Mouse (Mus musculus): ENCODE measurements around the gene Slc35a3. TPM values are rescaled to one million over a fixed set of nuclear protein-coding genes. Genes with fewer than 3 reads are reported as not detected.
A peak's percentile ranks its signal among the peaks of the same experiment; 100 is the strongest.
"Not testable (repeated sequence)": the region's sequence is repeated elsewhere in the genome, so short reads cannot be mapped to it uniquely, and the experiment has no call there.

The Slc35a3 gene
- polyA plus RNA-seq, 1 experiment from 2014 or later, result 25.2 TPM

DNA sequence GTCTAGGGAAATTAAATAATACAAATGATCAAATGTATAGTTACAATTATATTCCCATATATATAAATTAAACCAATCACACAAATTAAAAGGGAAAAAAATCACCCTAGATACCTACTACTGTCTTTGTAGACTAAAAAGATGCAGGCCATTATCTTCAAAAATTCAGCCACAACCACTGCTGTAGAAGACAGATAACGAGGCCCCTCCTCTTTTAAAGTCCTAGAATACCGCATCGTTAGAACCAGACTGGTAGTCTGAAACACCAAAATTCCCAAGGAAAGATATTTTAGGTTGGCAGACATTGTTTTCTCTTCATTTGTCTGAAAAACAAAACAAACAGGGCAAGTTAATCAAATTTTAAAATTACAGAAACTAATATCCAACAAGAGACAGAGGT, 18.3 kb downstream of the Slc35a3 start:
- no peak overlapping the region for H3K9ac ChIP-seq (ENCODE audit: low read length)
- DNase-seq (ENCODE audit: low spot score), result no peak
- H3K9me3 ChIP-seq (ENCODE audit: control insufficient read depth, low read length), result no peaks in the 10 kb centered on the region
- no peak for ATAC-seq (ENCODE audit: low FRiP score, low TSS enrichment)
- no peak for TF ChIP-seq EP300 (optimal IDR thresholded peaks at IDR 0.05)
- H3K27ac ChIP-seq (replicated peaks), result no peak overlapping the region
- H3K36me3 ChIP-seq (ENCODE audit: control insufficient read depth, insufficient read depth, low read length), result no peaks in the 10 kb centered on the region; the same call in 1 of the 2 replicates
- H3K27me3 ChIP-seq (ENCODE audit: control insufficient read depth, insufficient read depth, low read length), result no peaks in the 10 kb centered on the region
- no peak overlapping the region for H3K4me2 ChIP-seq (replicated peaks; ENCODE audit: low read depth)
- H3K4me1 ChIP-seq (replicated peaks; ENCODE audit: control insufficient read depth, insufficient read depth), result no peaks in the 10 kb centered on the region
- H3K4me3 ChIP-seq (ENCODE audit: low read depth, low read length), result no peak overlapping the region
- WGBS, result 88% methylated on average over 3 of the region's 3 CpGs

DNA sequence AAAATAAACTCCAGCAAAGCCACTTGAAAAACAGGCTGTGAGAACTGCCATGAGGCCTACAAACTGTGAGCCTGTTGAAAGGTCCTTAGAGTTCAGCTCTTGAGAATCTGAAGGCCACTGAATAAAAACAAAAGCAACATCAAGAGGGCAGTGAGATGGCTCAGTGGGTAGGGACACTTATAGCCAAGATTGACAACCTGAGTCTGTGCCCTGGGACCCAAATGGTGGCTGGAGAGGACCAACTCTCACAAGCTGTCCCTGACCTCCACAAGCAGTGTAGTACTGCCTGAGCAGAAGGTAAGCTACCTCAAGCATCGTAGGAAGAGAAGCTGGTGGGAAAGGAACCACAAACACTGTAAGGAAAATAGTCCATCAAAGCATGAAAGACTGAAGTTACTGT, 31.5 kb downstream of the Slc35a3 start, which contains the start of gene Gm43191:
Gene Gm43191 (minus strand): TSS at position 101 of the 400 bp plus-strand sequence.
- Histone ChIP-seq H3K9me3 (ENCODE audit: control insufficient read depth, low read length) (no peaks in the 10 kb centered on the region), H3K27ac (replicated peaks) (no peak within 1 kb of the TSS), H3K4me2 (replicated peaks; ENCODE audit: low read depth) (no peak within 1 kb of the TSS), H3K27me3 (ENCODE audit: control insufficient read depth, insufficient read depth, low read length) (no peaks in the 10 kb centered on the region), H3K4me3 (ENCODE audit: low read depth, low read length) (no peak within 1 kb of the TSS), H3K9ac (ENCODE audit: low read length) (no peak within 1 kb of the TSS), H3K4me1 (replicated peaks; ENCODE audit: control insufficient read depth, insufficient read depth) (no peaks in the 10 kb centered on the region), H3K36me3 (ENCODE audit: control insufficient read depth, insufficient read depth, low read length) (no peaks in the 10 kb centered on the region)
- no peak for DNase-seq (ENCODE audit: low spot score)
- 100% methylated on average over 1 of the region's 1 CpGs for WGBS
- TF ChIP-seq CTCF (IDR thresholded peaks at IDR 0.05; ENCODE audit: low read depth) (no peak), EP300 (optimal IDR thresholded peaks at IDR 0.05) (no peak)
- no peak for ATAC-seq (ENCODE audit: low FRiP score, low TSS enrichment)

DNA sequence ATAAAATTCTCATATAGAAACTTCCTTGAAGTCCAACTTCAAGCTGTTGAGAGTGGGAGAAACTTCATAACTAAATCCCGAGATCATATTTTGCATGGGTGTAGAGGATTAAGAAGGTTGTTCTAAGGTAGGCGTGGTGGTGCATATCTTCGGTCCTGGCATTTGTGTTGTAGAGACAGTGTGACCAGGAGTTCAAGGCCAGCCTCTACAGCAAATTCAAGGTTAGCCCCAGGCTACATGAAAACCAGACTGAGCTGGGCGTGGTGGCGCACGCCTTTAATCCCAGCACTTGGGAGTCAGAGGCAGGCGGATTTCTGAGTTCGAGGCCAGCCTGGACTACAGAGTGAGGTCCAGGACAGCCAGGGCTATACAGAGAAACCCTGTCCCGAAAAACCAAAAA, 48.4 kb downstream of the Slc35a3 start:
- H3K9me3 ChIP-seq (ENCODE audit: control insufficient read depth, low read length); H3K27me3 ChIP-seq (ENCODE audit: control insufficient read depth, insufficient read depth, low read length); H3K27ac ChIP-seq (replicated peaks); H3K9ac ChIP-seq (ENCODE audit: low read length); H3K4me3 ChIP-seq (ENCODE audit: low read depth, low read length); DNase-seq (ENCODE audit: low spot score); H3K36me3 ChIP-seq (ENCODE audit: control insufficient read depth, insufficient read depth, low read length); ATAC-seq (ENCODE audit: low FRiP score, low TSS enrichment); H3K4me2 ChIP-seq (replicated peaks; ENCODE audit: low read depth); H3K4me1 ChIP-seq (replicated peaks; ENCODE audit: control insufficient read depth, insufficient read depth): not testable (repeated sequence)
- WGBS, result 90% methylated on average over 9 of the region's 9 CpGs

DNA sequence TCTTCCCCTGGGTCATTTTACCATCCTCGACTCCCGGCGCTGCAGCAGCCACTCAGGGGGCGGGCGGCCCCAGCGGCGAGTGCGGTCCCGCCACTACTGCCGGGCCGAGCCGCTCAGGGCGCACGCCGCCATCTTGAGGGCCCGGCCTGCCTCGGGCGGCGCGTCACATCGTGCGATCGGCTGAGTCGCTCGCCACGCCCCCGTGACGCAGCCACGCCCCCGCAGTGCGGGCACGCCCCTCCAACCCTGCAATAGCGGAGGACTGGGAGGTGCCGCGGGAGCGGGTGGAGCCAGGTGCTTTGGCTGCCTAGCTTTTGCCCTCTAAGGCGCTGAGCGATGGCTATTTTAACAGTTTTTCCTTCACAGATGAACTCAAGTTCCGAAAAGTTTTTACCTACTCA, 50.2 kb downstream of the Slc35a3 start, which contains the start of gene Mfsd14a:
Gene Mfsd14a (minus strand): TSS at position 215 of the 401 bp plus-strand sequence.
- H3K4me1 ChIP-seq (replicated peaks; ENCODE audit: control insufficient read depth, insufficient read depth), result peaks cover 3% of the 10 kb centered on the region; the same call in 1 of the 2 replicates
- H3K27me3 ChIP-seq (ENCODE audit: control insufficient read depth, insufficient read depth, low read length), result no peaks in the 10 kb centered on the region
- H3K9me3 ChIP-seq (ENCODE audit: control insufficient read depth, low read length), result no peaks in the 10 kb centered on the region
- TF ChIP-seq EP300 (optimal IDR thresholded peaks at IDR 0.05), result no peak
- TF ChIP-seq CTCF (IDR thresholded peaks at IDR 0.05; ENCODE audit: low read depth), result peak; percentile 8; the same call in 1 of the 2 replicates
- peak within 1 kb of the TSS; percentile 95 for H3K4me3 ChIP-seq (ENCODE audit: low read depth, low read length)
- ATAC-seq (ENCODE audit: low FRiP score, low TSS enrichment) (peak; percentile 99), DNase-seq (ENCODE audit: low spot score) (peak; percentile 99)
- WGBS, result 1% methylated on average over 36 of the region's 39 CpGs
- peak within 1 kb of the TSS; percentile 95 for H3K9ac ChIP-seq (ENCODE audit: low read length)
- peak within 1 kb of the TSS; percentile 63 for H3K4me2 ChIP-seq (replicated peaks; ENCODE audit: low read depth)
- no peaks in the 10 kb centered on the region for H3K36me3 ChIP-seq (ENCODE audit: control insufficient read depth, insufficient read depth, low read length)
- peak within 1 kb of the TSS; percentile 97 for H3K27ac ChIP-seq (replicated peaks)

DNA sequence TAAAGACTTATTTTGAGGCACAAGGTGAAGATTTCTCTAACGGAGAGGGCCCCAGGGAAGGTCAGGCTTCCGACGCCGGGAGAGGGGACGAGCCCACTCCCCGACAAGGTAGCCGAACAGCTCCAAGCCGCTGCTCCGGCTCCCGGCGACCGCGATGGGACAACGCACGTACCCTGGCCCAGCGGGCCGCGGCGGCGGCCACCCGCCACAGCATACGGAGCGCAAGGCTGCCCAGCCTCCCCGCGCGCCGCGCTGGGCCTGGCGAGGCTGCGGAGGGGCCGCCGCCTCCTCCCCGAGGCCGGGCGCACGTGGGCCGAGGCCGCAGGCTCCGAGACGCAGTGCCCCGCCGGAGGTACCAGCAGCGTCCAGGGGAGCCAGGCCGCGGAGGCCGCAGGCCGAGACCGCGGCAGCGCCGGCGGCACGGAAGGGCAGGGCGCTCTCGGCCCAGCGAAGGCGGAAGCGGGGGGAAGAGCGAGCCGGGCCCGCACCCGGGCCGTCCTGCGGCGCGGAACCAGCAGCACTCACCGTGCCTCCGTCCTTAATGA, 50.7 kb downstream of the Slc35a3 start:
- H3K4me3 ChIP-seq (ENCODE audit: low read depth, low read length), result peak overlapping the region; percentile 95
- peak overlapping the region; percentile 97 for H3K27ac ChIP-seq (replicated peaks)
- peaks cover 3% of the 10 kb centered on the region; the same call in 1 of the 2 replicates for H3K4me1 ChIP-seq (replicated peaks; ENCODE audit: control insufficient read depth, insufficient read depth)
- ATAC-seq (ENCODE audit: low FRiP score, low TSS enrichment) (peak; percentile 88), DNase-seq (ENCODE audit: low spot score) (no peak)
- H3K9ac ChIP-seq (ENCODE audit: low read length), result peak overlapping the region; percentile 95
- TF ChIP-seq EP300 (optimal IDR thresholded peaks at IDR 0.05) (no peak), CTCF (IDR thresholded peaks at IDR 0.05; ENCODE audit: low read depth) (no peak)
- peak overlapping the region; percentile 63 for H3K4me2 ChIP-seq (replicated peaks; ENCODE audit: low read depth)
- H3K36me3 ChIP-seq (ENCODE audit: control insufficient read depth, insufficient read depth, low read length), result no peaks in the 10 kb centered on the region
- no peaks in the 10 kb centered on the region for H3K27me3 ChIP-seq (ENCODE audit: control insufficient read depth, insufficient read depth, low read length)
- no peaks in the 10 kb centered on the region for H3K9me3 ChIP-seq (ENCODE audit: control insufficient read depth, low read length)
- WGBS, result under 1% methylated on average over 39 of the region's 68 CpGs

DNA sequence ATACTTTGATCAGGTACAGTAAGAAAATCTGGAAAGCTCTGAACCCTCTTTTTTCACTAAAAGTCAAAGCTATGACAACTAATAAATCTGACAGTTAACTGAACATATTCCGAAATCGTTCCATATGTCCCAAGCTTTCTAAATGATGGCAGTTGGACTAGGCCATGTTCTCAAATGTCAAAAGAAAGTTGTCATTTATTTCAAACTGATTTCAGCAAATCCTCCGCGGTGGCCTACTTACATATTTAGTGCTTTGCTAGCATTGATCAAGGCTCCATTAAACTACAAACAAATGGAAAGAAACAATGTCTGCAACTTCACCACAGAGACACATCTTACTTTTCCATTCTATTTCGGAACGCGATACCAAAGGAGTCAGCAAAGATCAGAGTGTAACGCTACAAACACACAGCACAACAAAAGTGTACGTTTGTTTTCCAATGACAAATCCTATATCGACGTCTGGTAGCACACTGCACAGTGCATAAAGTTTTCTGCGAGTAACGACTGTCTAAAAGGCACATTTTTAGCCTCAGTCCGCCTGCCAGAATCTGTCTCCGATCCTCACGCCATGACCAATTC, 51.3 kb downstream of the Slc35a3 start:
- Histone ChIP-seq H3K4me3 (ENCODE audit: low read depth, low read length) (peak overlapping the region; percentile 95), H3K27me3 (ENCODE audit: control insufficient read depth, insufficient read depth, low read length) (no peaks in the 10 kb centered on the region), H3K9ac (ENCODE audit: low read length) (peak overlapping the region; percentile 95), H3K4me1 (replicated peaks; ENCODE audit: control insufficient read depth, insufficient read depth) (peaks cover 3% of the 10 kb centered on the region; the same call in 1 of the 2 replicates), H3K9me3 (ENCODE audit: control insufficient read depth, low read length) (no peaks in the 10 kb centered on the region), H3K4me2 (replicated peaks; ENCODE audit: low read depth) (peak overlapping the region; percentile 63), H3K36me3 (ENCODE audit: control insufficient read depth, insufficient read depth, low read length) (no peaks in the 10 kb centered on the region), H3K27ac (replicated peaks) (peak overlapping the region; percentile 97)
- TF ChIP-seq CTCF (IDR thresholded peaks at IDR 0.05; ENCODE audit: low read depth) (no peak), EP300 (optimal IDR thresholded peaks at IDR 0.05) (no peak)
- ATAC-seq (ENCODE audit: low FRiP score, low TSS enrichment) (no peak), DNase-seq (ENCODE audit: low spot score) (no peak)
- 2% methylated on average over 16 of the region's 16 CpGs for WGBS
